In the genomic region with DNA sequence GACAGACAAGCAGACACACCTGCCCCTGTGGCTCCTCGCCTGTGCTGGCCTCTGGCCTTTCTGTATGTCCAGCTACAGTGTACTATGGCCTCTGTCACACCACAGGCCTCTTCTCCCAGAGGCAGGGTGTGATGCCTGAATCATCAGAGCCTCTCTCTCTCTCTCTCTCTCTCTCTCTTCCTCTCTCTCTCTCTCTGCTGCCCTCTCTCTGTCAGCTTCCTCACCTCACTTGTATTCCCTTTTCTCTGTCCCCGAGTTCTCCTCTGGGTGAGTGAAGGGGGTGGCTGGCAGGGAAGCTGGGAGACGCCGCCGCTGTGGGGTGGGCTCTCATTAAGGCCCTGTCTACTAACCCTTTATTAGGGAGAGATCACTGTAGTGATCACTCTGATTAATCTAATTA, we compare ENCODE assay signal across 9 mouse cellular contexts. TPM values are rescaled to one million over a fixed set of nuclear protein-coding genes. Genes with fewer than 3 reads are reported as not detected.
DNase-seq lines count a peak whose midpoint lies in the region; ATAC-seq lines count a peak whose summit lies in the region.
"Had no signal": no experiment of that assay in that cellular context is flagged by ENCODE, and none has a peak within 500 bp of the region (broad histone marks: within the 10 kb centered on the region; RNA-seq: fewer than 3 reads in every experiment).

No protein-coding gene starts in this region.

- peak; percentile 26 for DNase-seq in cerebellum, adult 9-10 months
- DNase-seq in cerebellum, adult 8-10 months, result no peak
- DNase-seq in thymus, postnatal 0 days (ENCODE audit: low spot score), result peak; percentile 39
- DNase-seq in thymus, postnatal 36 days, result no peak
- peak; percentile 23 for DNase-seq in yolk sac, embryonic 10.5 days (ENCODE audit: low spot score)
- no peak for DNase-seq in spleen, postnatal 4 days (ENCODE audit: low spot score in 2 of 2)
- DNase-seq in ovary, adult 18-20 months (ENCODE audit: low spot score), result no peak
- DNase-seq: kidney, postnatal 14 days had no signal

- ATAC-seq in megakaryocyte progenitor cell, adult 5-6 weeks (replicated peaks; ENCODE audit: poor library complexity), result peak; percentile 27; the same call in 1 of the 2 replicates

RNA-seq across cellular contexts. Expression of gene Nyap1, which starts 2.9 kb away (rescaled TPM):
- 7.2 and 8.8 TPM in 2 replicates for polyA plus RNA-seq in thymus, postnatal 0 days (2015; fragmentation: Nextera tagmentation; extraction: Ambion mirVana)
- total RNA-seq in megakaryocyte progenitor cell, adult 5-6 weeks (2015), result 0.02 and 0.05 TPM in 2 replicates
- 0.07 and 0.17 TPM in 2 replicates for total RNA-seq in megakaryocyte progenitor cell, adult 5-6 weeks (2017)

RNA-seq across cellular contexts. Expression of gene Tsc22d4, which starts 7.0 kb away (rescaled TPM):
- 353 and 419 TPM in 2 replicates for polyA plus RNA-seq in thymus, postnatal 0 days (2015; fragmentation: Nextera tagmentation; extraction: Ambion mirVana)
- 39.6 and 58.5 TPM in 2 replicates for total RNA-seq in megakaryocyte progenitor cell, adult 5-6 weeks (2015)
- 92.1 and 96.5 TPM in 2 replicates for total RNA-seq in megakaryocyte progenitor cell, adult 5-6 weeks (2017)

RNA-seq across cellular contexts. Expression of gene Ppp1r35, which starts 40.1 kb away (rescaled TPM):
- 69.4 and 69.6 TPM in 2 replicates for polyA plus RNA-seq in thymus, postnatal 0 days (2015; fragmentation: Nextera tagmentation; extraction: Ambion mirVana)
- 64.5 and 77.4 TPM in 2 replicates for total RNA-seq in megakaryocyte progenitor cell, adult 5-6 weeks (2015)
- total RNA-seq in megakaryocyte progenitor cell, adult 5-6 weeks (2017), result 38.4 and 38.6 TPM in 2 replicates

RNA-seq across cellular contexts. Expression of gene Mepce, which starts 48.9 kb away (rescaled TPM):
- polyA plus RNA-seq in thymus, postnatal 0 days (2015; fragmentation: Nextera tagmentation; extraction: Ambion mirVana), result 13.1 and 17.2 TPM in 2 replicates
- 34.6 and 37.4 TPM in 2 replicates for total RNA-seq in megakaryocyte progenitor cell, adult 5-6 weeks (2015)
- 13.8 and 16.7 TPM in 2 replicates for total RNA-seq in megakaryocyte progenitor cell, adult 5-6 weeks (2017)

RNA-seq across cellular contexts. Expression of gene Zcwpw1, which starts 49.1 kb away (rescaled TPM):
- 17.7 and 18.6 TPM in 2 replicates for polyA plus RNA-seq in thymus, postnatal 0 days (2015; fragmentation: Nextera tagmentation; extraction: Ambion mirVana)
- total RNA-seq in megakaryocyte progenitor cell, adult 5-6 weeks (2015), result 6.2 and 9.1 TPM in 2 replicates
- 10.5 and 11.8 TPM in 2 replicates for total RNA-seq in megakaryocyte progenitor cell, adult 5-6 weeks (2017)

Comparison
In these comparisons a context has a peak if more than half of its experiments do, and no peak if none do; other contexts are left out.
1. DNase-seq: peak in cerebellum, adult 9-10 months (single experiment), thymus, postnatal 0 days (single experiment) and yolk sac, embryonic 10.5 days (single experiment); none in cerebellum, adult 8-10 months (single experiment), thymus, postnatal 36 days (0 of 2), spleen, postnatal 4 days (0 of 2) and ovary, adult 18-20 months (single experiment).